Mouse (Mus musculus): ENCODE results near the gene Rnf38.

- TF ChIP-seq CTCF (IDR thresholded peaks at IDR 0.05; ENCODE audit: low read depth) (no peak), EP300 (IDR thresholded peaks at IDR 0.05; ENCODE audit: low read depth) (no peak)
These were observed 155.1 kb downstream of the Rnf38 start for GRCm38 (mm10) chr4:44078358-44078933.

All from liver, postnatal 0 days (tissue).